Mouse (Mus musculus): Measurements from ENCODE around the gene Smtnl1. TPM values are rescaled to one million over a fixed set of nuclear protein-coding genes. Genes with fewer than 3 reads are reported as not detected.
"Not testable (repeated sequence)": the region's sequence is repeated elsewhere in the genome, so short reads cannot be mapped to it uniquely, and the experiment has no call there.

Gene Smtnl1
- polyA plus RNA-seq, 1 experiment from 2014 or later = 0.76 TPM

- Histone ChIP-seq H3K4me1 (0 out of 2 replicates have a peak, but pooled peaks cover 4% of the 10 kb centered on the region), H3K27ac (no peak overlapping the region), H3K4me2 (no peak overlapping the region), H3K36me3 (no peaks in the 10 kb centered on the region), H3K27me3 (no peaks in the 10 kb centered on the region), H3K9me3 (no peaks in the 10 kb centered on the region), H3K9ac (no peak overlapping the region), H3K4me3 (no peak overlapping the region)
- 90% methylated on average over 7 of the region's 7 CpGs for WGBS
- ATAC-seq (ENCODE audit: insufficient number of reproducible peaks, low FRiP score, low TSS enrichment, low read depth) = no peak
These were observed 18.5 kb downstream of the Smtnl1 start for GRCm38 (mm10) chr2:84803963-84804362.

- H3K4me3 ChIP-seq; H3K27me3 ChIP-seq; H3K27ac ChIP-seq; ATAC-seq (ENCODE audit: insufficient number of reproducible peaks, low FRiP score, low TSS enrichment, low read depth); H3K9me3 ChIP-seq; H3K9ac ChIP-seq; H3K4me2 ChIP-seq; H3K36me3 ChIP-seq: not testable (repeated sequence)
- peaks cover 11% of the 10 kb centered on the region; the same call in 1 of the 2 replicates for H3K4me1 ChIP-seq
- WGBS = 79% methylated on average over 5 of the region's 5 CpGs
These were observed 21.2 kb downstream of the Smtnl1 start for GRCm38 (mm10) chr2:84801223-84801622.

GRCm38 (mm10) chr2:84800304-84800703, 22.1 kb downstream of the Smtnl1 start:
- Histone ChIP-seq H3K9ac (no peak overlapping the region), H3K4me2 (no peak overlapping the region), H3K27ac (no peak overlapping the region), H3K4me3 (no peak overlapping the region), H3K36me3 (no peaks in the 10 kb centered on the region), H3K9me3 (no peaks in the 10 kb centered on the region), H3K4me1 (peaks cover 11% of the 10 kb centered on the region; the same call in 1 of the 2 replicates), H3K27me3 (no peaks in the 10 kb centered on the region)
- ATAC-seq (ENCODE audit: insufficient number of reproducible peaks, low FRiP score, low TSS enrichment, low read depth) = no peak
- 80% methylated on average over 4 of the region's 4 CpGs for WGBS

- peaks cover 11% of the 10 kb centered on the region; the same call in 1 of the 2 replicates for H3K4me1 ChIP-seq
- no peaks in the 10 kb centered on the region for H3K9me3 ChIP-seq
- ATAC-seq (ENCODE audit: insufficient number of reproducible peaks, low FRiP score, low TSS enrichment, low read depth) = peak; percentile 35; the same call in 1 of the 2 replicates
- H3K27ac ChIP-seq = peak overlapping the region; percentile 73
- H3K4me3 ChIP-seq = peak overlapping the region; percentile 56
- H3K9ac ChIP-seq = peak overlapping the region; percentile 50
- WGBS = 1% methylated on average over 16 of the region's 16 CpGs
- H3K4me2 ChIP-seq = peak overlapping the region; percentile 96
- H3K36me3 ChIP-seq = no peaks in the 10 kb centered on the region
- H3K27me3 ChIP-seq = no peaks in the 10 kb centered on the region
These were observed 23.4 kb downstream of the Smtnl1 start for GRCm38 (mm10) chr2:84799041-84799561.

- H3K4me1 ChIP-seq = peaks cover 11% of the 10 kb centered on the region; the same call in 1 of the 2 replicates
- H3K36me3 ChIP-seq = no peaks in the 10 kb centered on the region
- peak within 1 kb of the TSS; percentile 73 for H3K27ac ChIP-seq
- WGBS = under 1% methylated on average over 21 of the region's 21 CpGs
- H3K9me3 ChIP-seq = no peaks in the 10 kb centered on the region
- ATAC-seq (ENCODE audit: insufficient number of reproducible peaks, low FRiP score, low TSS enrichment, low read depth) = peak; percentile 70; the same call in 1 of the 2 replicates
- peak within 1 kb of the TSS; percentile 50 for H3K9ac ChIP-seq
- H3K4me3 ChIP-seq = peak within 1 kb of the TSS; percentile 56
- H3K27me3 ChIP-seq = no peaks in the 10 kb centered on the region
- H3K4me2 ChIP-seq = peak within 1 kb of the TSS; percentile 96
These were observed 23.9 kb downstream of the Smtnl1 start, which contains the start of gene Ube2l6 for GRCm38 (mm10) chr2:84798493-84798921. Ube2l6 (plus strand) TSS chr2:84798828.

GRCm38 (mm10) chr2:84797833-84798492, 24.5 kb downstream of the Smtnl1 start:
- WGBS = 12% methylated on average over 13 of the region's 13 CpGs
- peak; percentile 32; the same call in 1 of the 2 replicates for ATAC-seq (ENCODE audit: insufficient number of reproducible peaks, low FRiP score, low TSS enrichment, low read depth)
- no peaks in the 10 kb centered on the region for H3K27me3 ChIP-seq

GRCm38 (mm10) chr2:84793871-84794270, 28.6 kb downstream of the Smtnl1 start:
- H3K9ac ChIP-seq = no peak overlapping the region
- peaks cover 7% of the 10 kb centered on the region; the same call in 1 of the 2 replicates for H3K4me1 ChIP-seq
- H3K27ac ChIP-seq = no peak overlapping the region
- H3K4me3 ChIP-seq = no peak overlapping the region
- H3K27me3 ChIP-seq = no peaks in the 10 kb centered on the region
- no peaks in the 10 kb centered on the region for H3K9me3 ChIP-seq
- 84% methylated on average over 3 of the region's 3 CpGs for WGBS
- ATAC-seq (ENCODE audit: insufficient number of reproducible peaks, low FRiP score, low TSS enrichment, low read depth) = no peak
- no peak overlapping the region for H3K4me2 ChIP-seq
- no peaks in the 10 kb centered on the region for H3K36me3 ChIP-seq

More at GRCm38 (mm10) chr2:84797833-84798492, 24.5 kb downstream of the Smtnl1 start:
- H3K4me3 ChIP-seq = peak overlapping the region; percentile 56
- H3K36me3 ChIP-seq = no peaks in the 10 kb centered on the region
- H3K27ac ChIP-seq = peak overlapping the region; percentile 73
- no peaks in the 10 kb centered on the region for H3K9me3 ChIP-seq
- peaks cover 11% of the 10 kb centered on the region; the same call in 1 of the 2 replicates for H3K4me1 ChIP-seq
- peak overlapping the region; percentile 96 for H3K4me2 ChIP-seq
- H3K9ac ChIP-seq = peak overlapping the region; percentile 50

GRCm38 (mm10) chr2:84793154-84793553, 29.3 kb downstream of the Smtnl1 start:
- 87% methylated on average over 3 of the region's 3 CpGs for WGBS
- Histone ChIP-seq H3K27me3 (no peaks in the 10 kb centered on the region), H3K9ac (no peak overlapping the region), H3K36me3 (no peaks in the 10 kb centered on the region), H3K9me3 (no peaks in the 10 kb centered on the region), H3K4me3 (no peak overlapping the region), H3K4me2 (no peak overlapping the region), H3K27ac (no peak overlapping the region), H3K4me1 (peaks cover 4% of the 10 kb centered on the region; the same call in 1 of the 2 replicates)
- no peak for ATAC-seq (ENCODE audit: insufficient number of reproducible peaks, low FRiP score, low TSS enrichment, low read depth)

GRCm38 (mm10) chr2:84792516-84792915, 29.9 kb downstream of the Smtnl1 start:
- ATAC-seq (ENCODE audit: insufficient number of reproducible peaks, low FRiP score, low TSS enrichment, low read depth) = no peak

GRCm38 (mm10) chr2:84790418-84790817, 32.0 kb downstream of the Smtnl1 start:
- H3K9me3 ChIP-seq = no peaks in the 10 kb centered on the region
- H3K4me3 ChIP-seq = no peak overlapping the region
- no peaks in the 10 kb centered on the region for H3K27me3 ChIP-seq
- no peaks in the 10 kb centered on the region for H3K4me1 ChIP-seq
- H3K9ac ChIP-seq = no peak overlapping the region
- no peak overlapping the region for H3K4me2 ChIP-seq
- H3K27ac ChIP-seq = no peak overlapping the region
- 51% methylated on average over 9 of the region's 9 CpGs for WGBS
- H3K36me3 ChIP-seq = no peaks in the 10 kb centered on the region
- ATAC-seq (ENCODE audit: insufficient number of reproducible peaks, low FRiP score, low TSS enrichment, low read depth) = no peak

More at GRCm38 (mm10) chr2:84792516-84792915, 29.9 kb downstream of the Smtnl1 start:
- Histone ChIP-seq H3K4me3 (no peak overlapping the region), H3K4me2 (no peak overlapping the region), H3K27ac (no peak overlapping the region), H3K4me1 (no peaks in the 10 kb centered on the region), H3K9me3 (no peaks in the 10 kb centered on the region), H3K36me3 (no peaks in the 10 kb centered on the region), H3K27me3 (no peaks in the 10 kb centered on the region), H3K9ac (no peak overlapping the region)
- WGBS = 76% methylated on average over 3 of the region's 3 CpGs

GRCm38 (mm10) chr2:84788316-84788715, 34.1 kb downstream of the Smtnl1 start:
- no peak overlapping the region for H3K4me2 ChIP-seq
- H3K9ac ChIP-seq = no peak overlapping the region
- no peaks in the 10 kb centered on the region for H3K4me1 ChIP-seq
- H3K27ac ChIP-seq = no peak overlapping the region
- 72% methylated on average over 3 of the region's 3 CpGs for WGBS
- no peaks in the 10 kb centered on the region for H3K27me3 ChIP-seq
- H3K36me3 ChIP-seq = no peaks in the 10 kb centered on the region
- no peaks in the 10 kb centered on the region for H3K9me3 ChIP-seq
- ATAC-seq (ENCODE audit: insufficient number of reproducible peaks, low FRiP score, low TSS enrichment, low read depth) = no peak
- H3K4me3 ChIP-seq = no peak overlapping the region

All from limb, embryonic 15.5 days (tissue).